ENCODE assay signal across 8 mouse cellular contexts in genomic region chr16:18776556-18777100, GRCm38 (mm10). TPM values are rescaled to one million over a fixed set of nuclear protein-coding genes. Genes with fewer than 3 reads are reported as not detected.
DNase-seq lines count a peak whose midpoint lies in the region; ATAC-seq and TF ChIP-seq lines count a peak whose summit lies in the region.

TSS of gene Cldn5 (plus strand) at chr16:18776847.

- peak; percentile 70 for ATAC-seq in heart, embryonic 12.5 days (ENCODE audit: insufficient number of reproducible peaks, low FRiP score)

- no peak within 1 kb of the TSS for H3K27ac ChIP-seq in heart, embryonic 12.5 days (ENCODE audit: poor library complexity, severe bottlenecking)
- no peak within 1 kb of the TSS for H3K27ac ChIP-seq in small intestine, adult 2 months (ENCODE audit: insufficient read depth, low read depth, low read length)

- H3K9ac ChIP-seq in heart, embryonic 12.5 days, result peak within 1 kb of the TSS; percentile 49

- no peaks in the 10 kb centered on the region for H3K9me3 ChIP-seq in heart, embryonic 12.5 days (replicated peaks)

- 9% methylated on average over 19 of the region's 19 CpGs for WGBS in heart, embryonic 12.5 days
- 23% methylated on average over 19 of the region's 19 CpGs for WGBS in small intestine, adult 2 months

- H3K4me2 ChIP-seq in heart, embryonic 12.5 days, result peak within 1 kb of the TSS; percentile 82

- no peak for DNase-seq in layer of hippocampus, adult 18-20 months (ENCODE audit: low spot score in 2 of 2)
- DNase-seq in layer of hippocampus, adult 9-11 months, result no peak
- peak; percentile 39 for DNase-seq in embryo, embryonic 9.5 days (ENCODE audit: extremely low spot score)
- DNase-seq in kidney, postnatal 14 days, result peak; percentile 67
- DNase-seq in lung, adult 18-20 months, result peak; percentile 87 to 91
- no peak for DNase-seq in spleen, postnatal 4 days (ENCODE audit: low spot score in 2 of 2)

- peaks cover 59% of the 10 kb centered on the region for H3K27me3 ChIP-seq in heart, embryonic 12.5 days (replicated peaks)
- peaks cover 26% of the 10 kb centered on the region for H3K27me3 ChIP-seq in small intestine, adult 2 months (ENCODE audit: control insufficient read depth, insufficient read depth, low read length)

- no peak for TF ChIP-seq CTCF in small intestine, adult 2 months (IDR thresholded peaks at IDR 0.05; ENCODE audit: extremely low read depth, insufficient read length, insufficient replicate concordance, low read depth, low read length)

- H3K4me1 ChIP-seq in heart, embryonic 12.5 days (replicated peaks), result peaks cover 23% of the 10 kb centered on the region; the same call in 1 of the 2 replicates
- H3K4me1 ChIP-seq in small intestine, adult 2 months (ENCODE audit: control insufficient read depth, insufficient read depth, insufficient read length, low read length), result peaks cover 9% of the 10 kb centered on the region

- H3K4me3 ChIP-seq in heart, embryonic 12.5 days, result peak within 1 kb of the TSS; percentile 47
- peak within 1 kb of the TSS; percentile 54 for H3K4me3 ChIP-seq in small intestine, adult 2 months (ENCODE audit: low read depth, low read length)

- no peak for TF ChIP-seq POLR2A in small intestine, adult 2 months (IDR thresholded peaks at IDR 0.05; ENCODE audit: low read depth, low read length)

- H3K36me3 ChIP-seq in heart, embryonic 12.5 days, result peaks cover 12% of the 10 kb centered on the region
- H3K36me3 ChIP-seq in small intestine, adult 2 months (ENCODE audit: control insufficient read depth, insufficient read depth, low read length), result no peaks in the 10 kb centered on the region

RNA-seq across cellular contexts. Expression of gene Cldn5, which starts in this region (rescaled TPM):
- total RNA-seq in layer of hippocampus, adult 18-20 months (2021), result 10 to 100 TPM; 33.2 to 44.5 TPM
- polyA plus RNA-seq in heart, embryonic 12.5 days (2016; fragmentation: Nextera tagmentation; extraction: Ambion mirVana), result 5.3 and 6.4 TPM in 2 replicates
- polyA plus RNA-seq in small intestine, adult 2 months (2012; rRNA removed), result 14.1 and 24.9 TPM in 2 replicates

Comparison
In these comparisons a context has a peak if more than half of its experiments do, and no peak if none do; other contexts are left out.
1. DNase-seq: peak in embryo, embryonic 9.5 days (single experiment), kidney, postnatal 14 days (single experiment) and lung, adult 18-20 months (2 of 2); none in layer of hippocampus, adult 18-20 months (0 of 2), layer of hippocampus, adult 9-11 months (single experiment) and spleen, postnatal 4 days (0 of 2).